Mouse (Mus musculus): ENCODE data around the gene Speer4a.
"Not testable (repeated sequence)": the region's sequence is repeated elsewhere in the genome, so short reads cannot be mapped to it uniquely, and the experiment has no call there.

Speer4a gene

GRCm38 (mm10) chr5:26039458-26039857 lies at the start of gene Speer4a:
Speer4a (minus strand) TSS chr5:26039558.
- DNase-seq = not testable (repeated sequence)

GRCm38 (mm10) chr5:26079023-26079422 lies 39.7 kb upstream of the Speer4a start:
- DNase-seq = not testable (repeated sequence)

GRCm38 (mm10) chr5:26070716-26071115 lies 31.4 kb upstream of the Speer4a start:
- no peak for DNase-seq

- DNase-seq = not testable (repeated sequence)
These were observed 19.1 kb upstream of the Speer4a start, which contains the start of gene Gm7347 for GRCm38 (mm10) chr5:26058481-26058880. Gm7347 (minus strand) TSS chr5:26058581.

GRCm38 (mm10) chr5:26022816-26023215 lies 16.5 kb downstream of the Speer4a start, which contains the start of gene Gm5862:
Gm5862 (minus strand) TSS chr5:26022916.
- not testable (repeated sequence) for DNase-seq

GRCm38 (mm10) chr5:26007697-26008096 lies 31.7 kb downstream of the Speer4a start:
- DNase-seq = not testable (repeated sequence)

- DNase-seq = not testable (repeated sequence)
These were observed 32.2 kb downstream of the Speer4a start for GRCm38 (mm10) chr5:26006937-26007695.

- not testable (repeated sequence) for DNase-seq
These were observed 34.7 kb downstream of the Speer4a start, which contains the start of gene Gm1979 for GRCm38 (mm10) chr5:26004698-26005097. Gm1979 (minus strand) TSS chr5:26004798.

- DNase-seq = not testable (repeated sequence)
These were observed 50.8 kb downstream of the Speer4a start, which contains the start of gene Gm21698 for GRCm38 (mm10) chr5:25988550-25988949. Gm21698 (minus strand) TSS chr5:25988650.
